Mouse (Mus musculus): ENCODE results near the gene Cdk5r2.
A peak's percentile ranks its signal among the peaks of the same experiment; 100 is the strongest.
"Not testable (repeated sequence)": the region's sequence is repeated elsewhere in the genome, so short reads cannot be mapped to it uniquely, and the experiment has no call there.

Cdk5r2 gene

GRCm38 (mm10) chr1:74854306-74855056 lies at the start of gene Cdk5r2:
TSS of gene Cdk5r2 (plus strand) at chr1:74854934.
- peak; percentile 72 to 80 for DNase-seq

GRCm38 (mm10) chr1:74805340-74805835 lies 49.3 kb upstream of the Cdk5r2 start:
- DNase-seq, result no peak

- DNase-seq, result no peak
Observed at GRCm38 (mm10) chr1:74805843-74806242, 48.9 kb upstream of the Cdk5r2 start.

GRCm38 (mm10) chr1:74806360-74807311 lies 48.1 kb upstream of the Cdk5r2 start:
- DNase-seq, result peak in 1 of 2 experiments; percentile 57

GRCm38 (mm10) chr1:74807551-74808071 lies 47.1 kb upstream of the Cdk5r2 start:
- DNase-seq, result no peak

- peak; percentile 80 to 85 for DNase-seq
Observed at GRCm38 (mm10) chr1:74808078-74808477, 46.7 kb upstream of the Cdk5r2 start.

- DNase-seq, result no peak
Observed at GRCm38 (mm10) chr1:74809007-74809406, 45.7 kb upstream of the Cdk5r2 start.

GRCm38 (mm10) chr1:74814931-74815647 lies 39.6 kb upstream of the Cdk5r2 start:
- DNase-seq, result no peak

- not testable (repeated sequence) for DNase-seq
Observed at GRCm38 (mm10) chr1:74815965-74816364, 38.8 kb upstream of the Cdk5r2 start.

GRCm38 (mm10) chr1:74816612-74817199 lies 38.0 kb upstream of the Cdk5r2 start:
- peak; percentile 88 to 92 for DNase-seq

GRCm38 (mm10) chr1:74817219-74817618 lies 37.5 kb upstream of the Cdk5r2 start:
- no peak for DNase-seq

GRCm38 (mm10) chr1:74818509-74818908 lies 36.2 kb upstream of the Cdk5r2 start:
- DNase-seq, result no peak

GRCm38 (mm10) chr1:74823598-74823997 lies 31.1 kb upstream of the Cdk5r2 start:
- not testable (repeated sequence) for DNase-seq

GRCm38 (mm10) chr1:74824518-74825302 lies 30.0 kb upstream of the Cdk5r2 start:
- no peak for DNase-seq

GRCm38 (mm10) chr1:74830061-74830460 lies 24.7 kb upstream of the Cdk5r2 start:
- DNase-seq, result no peak

GRCm38 (mm10) chr1:74833255-74833654 lies 21.5 kb upstream of the Cdk5r2 start:
- DNase-seq, result no peak

- no peak for DNase-seq
Observed at GRCm38 (mm10) chr1:74843090-74843489, 11.6 kb upstream of the Cdk5r2 start.

GRCm38 (mm10) chr1:74846341-74846740 lies 8.4 kb upstream of the Cdk5r2 start:
- no peak for DNase-seq

- DNase-seq, result no peak
Observed at GRCm38 (mm10) chr1:74848946-74849345, 5.8 kb upstream of the Cdk5r2 start.

- DNase-seq, result no peak
Observed at GRCm38 (mm10) chr1:74850251-74850650, 4.5 kb upstream of the Cdk5r2 start.

Measured in thymus, postnatal 36 days (tissue).